Mouse (Mus musculus) megakaryocyte, embryonic 14.5 days (primary cell): ENCODE measurements around the gene Glipr1l2.

Experiments used
- FLI1 ChIP-seq: IDR thresholded peaks from 2 replicates; pipeline ENCODE4 v1.6.1; 2012; ENCODE audit warnings: low read length, inconsistent platforms, mixed read lengths
- GATA1 ChIP-seq: IDR thresholded peaks from 3 replicates; pipeline ENCODE4 v1.6.1; 2012; ENCODE audit warnings: mixed read lengths, low read length, inconsistent platforms, borderline replicate concordance

GRCm38 (mm10) chr10:112083157-112083556 is at the start of gene Glipr1l2:
- TF ChIP-seq GATA1 (no peak), FLI1 (no peak)
